In genomic region chr11:8532112-8532747, GRCm38 (mm10) we compare ENCODE assay signal across 13 mouse cellular contexts.
DNase-seq lines count a peak whose midpoint lies in the region; ATAC-seq and TF ChIP-seq lines count a peak whose summit lies in the region.
"Had no signal": no experiment of that assay in that cellular context is flagged by ENCODE, and none has a peak within 500 bp of the region (broad histone marks: within the 10 kb centered on the region; RNA-seq: fewer than 3 reads in every experiment).

No protein-coding gene starts in this region.

- H3K4me3 ChIP-seq in limb, embryonic 12.5 days (replicated peaks), result no peak overlapping the region
- H3K4me3 ChIP-seq in limb, embryonic 10.5 days, result no peak overlapping the region
- no peak overlapping the region for H3K4me3 ChIP-seq in forebrain, embryonic 14.5 days (ENCODE audit: low read depth, low read length)
- H3K4me3 ChIP-seq in midbrain, embryonic 12.5 days, result no peak overlapping the region
- H3K4me3 ChIP-seq in stomach, postnatal 0 days (ENCODE audit: low read depth, low read length), result no peak overlapping the region
- H3K4me3 ChIP-seq: embryonic facial prominence, embryonic 13.5 days; heart, embryonic 10.5 days had no signal

- no peaks in the 10 kb centered on the region for H3K9me3 ChIP-seq in limb, embryonic 12.5 days
- no peaks in the 10 kb centered on the region for H3K9me3 ChIP-seq in limb, embryonic 10.5 days (replicated peaks)
- no peaks in the 10 kb centered on the region for H3K9me3 ChIP-seq in forebrain, embryonic 14.5 days (replicated peaks; ENCODE audit: control insufficient read depth, low read length)
- no peaks in the 10 kb centered on the region for H3K9me3 ChIP-seq in midbrain, embryonic 12.5 days
- no peaks in the 10 kb centered on the region for H3K9me3 ChIP-seq in stomach, postnatal 0 days (ENCODE audit: control insufficient read depth, low read length)
- H3K9me3 ChIP-seq: embryonic facial prominence, embryonic 13.5 days; heart, embryonic 10.5 days had no signal

- peaks cover 96% of the 10 kb centered on the region for H3K36me3 ChIP-seq in limb, embryonic 12.5 days
- peaks cover 94% of the 10 kb centered on the region for H3K36me3 ChIP-seq in limb, embryonic 10.5 days
- H3K36me3 ChIP-seq in forebrain, embryonic 14.5 days (ENCODE audit: control insufficient read depth, insufficient read depth, low read length), result no peaks in the 10 kb centered on the region
- H3K36me3 ChIP-seq in midbrain, embryonic 12.5 days, result no peaks in the 10 kb centered on the region
- H3K36me3 ChIP-seq in stomach, postnatal 0 days (ENCODE audit: control insufficient read depth, insufficient read depth, low read length), result peaks cover 7% of the 10 kb centered on the region; the same call in 1 of the 2 replicates

- TF ChIP-seq EP300 in stomach, postnatal 0 days (optimal IDR thresholded peaks at IDR 0.05), result no peak

- no peak for TF ChIP-seq CTCF in stomach, postnatal 0 days (IDR thresholded peaks at IDR 0.05; ENCODE audit: low read depth)

- H3K27me3 ChIP-seq in limb, embryonic 12.5 days, result no peaks in the 10 kb centered on the region
- no peaks in the 10 kb centered on the region for H3K27me3 ChIP-seq in limb, embryonic 10.5 days (ENCODE audit: low read depth, poor library complexity, severe bottlenecking)
- H3K27me3 ChIP-seq in forebrain, embryonic 14.5 days (replicated peaks; ENCODE audit: control insufficient read depth, insufficient read depth, low read length), result no peaks in the 10 kb centered on the region
- no peaks in the 10 kb centered on the region for H3K27me3 ChIP-seq in midbrain, embryonic 12.5 days
- H3K27me3 ChIP-seq in stomach, postnatal 0 days (ENCODE audit: control insufficient read depth, insufficient read depth, low read length), result no peaks in the 10 kb centered on the region
- H3K27me3 ChIP-seq: embryonic facial prominence, embryonic 13.5 days had no signal

- no peaks in the 10 kb centered on the region for H3K4me1 ChIP-seq in limb, embryonic 12.5 days (replicated peaks)
- H3K4me1 ChIP-seq in limb, embryonic 10.5 days, result no peaks in the 10 kb centered on the region
- no peaks in the 10 kb centered on the region for H3K4me1 ChIP-seq in forebrain, embryonic 14.5 days (ENCODE audit: control insufficient read depth, insufficient read depth, low read length)
- peaks cover 8% of the 10 kb centered on the region for H3K4me1 ChIP-seq in midbrain, embryonic 12.5 days
- no peaks in the 10 kb centered on the region for H3K4me1 ChIP-seq in stomach, postnatal 0 days (replicated peaks; ENCODE audit: control insufficient read depth, insufficient read depth)
- H3K4me1 ChIP-seq: heart, embryonic 10.5 days had no signal

- WGBS in limb, embryonic 12.5 days, result 93% methylated on average over 10 of the region's 10 CpGs
- 91% methylated on average over 10 of the region's 10 CpGs for WGBS in limb, embryonic 10.5 days
- 85% methylated on average over 10 of the region's 10 CpGs for WGBS in forebrain, embryonic 14.5 days
- WGBS in midbrain, embryonic 12.5 days, result 87% methylated on average over 10 of the region's 10 CpGs
- 89% methylated on average over 10 of the region's 10 CpGs for WGBS in stomach, postnatal 0 days

- DNase-seq in limb, embryonic 10.5 days (ENCODE audit: low spot score), result no peak
- peak; percentile 58 for DNase-seq in forebrain, embryonic 14.5 days (ENCODE audit: low spot score)
- no peak for DNase-seq in stomach, postnatal 0 days (ENCODE audit: low spot score)
- no peak for DNase-seq in gastrocnemius, postnatal 14 days
- DNase-seq: cerebellum, adult 9-11 months; kidney, postnatal 14 days had no signal

- no peak overlapping the region for H3K4me2 ChIP-seq in limb, embryonic 12.5 days
- H3K4me2 ChIP-seq in forebrain, embryonic 14.5 days (ENCODE audit: low read length), result no peak overlapping the region
- no peak overlapping the region for H3K4me2 ChIP-seq in midbrain, embryonic 12.5 days (replicated peaks)
- H3K4me2 ChIP-seq in stomach, postnatal 0 days (replicated peaks; ENCODE audit: low read depth), result no peak overlapping the region
- H3K4me2 ChIP-seq: embryonic facial prominence, embryonic 13.5 days had no signal

- no peak overlapping the region for H3K27ac ChIP-seq in limb, embryonic 12.5 days
- H3K27ac ChIP-seq in limb, embryonic 10.5 days, result no peak overlapping the region
- no peak overlapping the region for H3K27ac ChIP-seq in forebrain, embryonic 14.5 days (ENCODE audit: low read depth, low read length)
- no peak overlapping the region for H3K27ac ChIP-seq in midbrain, embryonic 12.5 days (replicated peaks)
- no peak overlapping the region for H3K27ac ChIP-seq in stomach, postnatal 0 days (replicated peaks)
- H3K27ac ChIP-seq: embryonic facial prominence, embryonic 13.5 days; heart, embryonic 10.5 days; macrophage had no signal

- intact Hi-C loops in gastrocnemius, postnatal 14 days (cut with DNase I; ENCODE audit: low total_unique reads), result loop anchor here (10.0 kb wide), 1 partner anchor 423 kb away; no protein-coding TSS in a partner anchor

- ATAC-seq in limb, embryonic 12.5 days (ENCODE audit: insufficient number of reproducible peaks, insufficient read depth, low FRiP score, low TSS enrichment, low read depth), result 0 out of 2 replicates have a peak, but pooled peaks have one; percentile 17
- ATAC-seq in forebrain, embryonic 14.5 days, result peak; percentile 33; the same call in 1 of the 2 replicates
- ATAC-seq in midbrain, embryonic 12.5 days (ENCODE audit: low FRiP score, low read depth), result peak; percentile 34
- ATAC-seq in stomach, postnatal 0 days (ENCODE audit: low FRiP score, low TSS enrichment), result peak; percentile 25; the same call in 1 of the 2 replicates
- ATAC-seq in monocyte, adult 5-6 weeks (replicated peaks; ENCODE audit: insufficient number of reproducible peaks, low FRiP score, low TSS enrichment, poor library complexity, severe bottlenecking), result no peak
- ATAC-seq: CD4-positive, CD25-positive, alpha-beta regulatory T cell, adult 4 months had no signal

- H3K9ac ChIP-seq in limb, embryonic 12.5 days (replicated peaks), result no peak overlapping the region
- no peak overlapping the region for H3K9ac ChIP-seq in forebrain, embryonic 14.5 days (ENCODE audit: low read length)
- H3K9ac ChIP-seq in midbrain, embryonic 12.5 days (replicated peaks), result no peak overlapping the region
- no peak overlapping the region for H3K9ac ChIP-seq in stomach, postnatal 0 days (ENCODE audit: low read length)
- H3K9ac ChIP-seq: embryonic facial prominence, embryonic 13.5 days had no signal
